Mouse (Mus musculus): ENCODE data around the gene Ncdn.

DNA sequence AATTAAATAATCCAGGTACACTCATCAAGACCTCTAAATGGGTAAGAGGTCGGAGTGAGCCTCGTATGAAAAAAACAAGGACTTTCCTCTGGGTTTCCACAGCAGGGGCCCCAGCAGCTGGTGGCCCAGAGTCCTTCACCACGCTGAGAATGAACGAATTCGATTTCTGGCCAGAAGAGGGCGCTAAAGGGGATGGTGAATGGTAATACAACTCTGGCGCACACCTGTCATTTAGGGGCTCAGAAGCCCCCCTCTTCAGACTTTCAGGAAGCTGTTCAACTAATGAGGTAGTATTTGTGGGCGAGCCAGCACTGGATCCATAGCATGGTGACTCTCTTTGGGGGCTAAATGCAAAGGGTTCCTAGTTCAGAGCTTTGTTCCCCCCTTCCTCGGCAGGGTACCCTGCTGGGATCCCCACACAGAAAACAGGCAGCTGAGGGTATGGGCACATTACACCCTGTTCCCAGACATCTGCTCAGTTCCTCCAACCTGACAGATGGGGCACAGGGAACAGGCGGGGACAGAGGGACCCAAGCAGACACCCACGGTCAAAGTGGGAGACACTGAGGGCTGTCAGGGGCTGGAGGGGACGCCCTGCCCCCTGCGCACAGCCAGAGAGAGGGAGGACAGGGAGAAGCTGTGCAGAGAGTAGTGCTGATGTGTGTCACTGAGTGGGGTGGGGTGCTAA, 7.6 kb downstream of the Ncdn start:
- TF ChIP-seq CTCF (IDR thresholded peaks at IDR 0.05; ENCODE audit: control insufficient read depth, insufficient read depth, insufficient replicate concordance, low read depth, low read length) (peak; percentile 47; the same call in 1 of the 2 replicates), POLR2A (IDR thresholded peaks at IDR 0.05; ENCODE audit: control insufficient read depth, low read depth, low read length) (no peak)
